Mouse (Mus musculus) inflammation-experienced regulatory T-cells (primary cell): ENCODE data around the gene Fryl. TPM values are rescaled to one million over a fixed set of nuclear protein-coding genes. Genes with fewer than 3 reads are reported as not detected.

Experiments used
- polyA plus RNA-seq, 2 experiments: library from polyadenylated mRNA; unstranded; fragments of 100-300 nt; shearing (Covaris generic); gene quantifications; one replicate each; pipeline ENCODE4 v1.2.1; 2017

Gene Fryl
- polyA plus RNA-seq: 10 to 100 TPM; 65.0 to 97.4 TPM

DNA sequence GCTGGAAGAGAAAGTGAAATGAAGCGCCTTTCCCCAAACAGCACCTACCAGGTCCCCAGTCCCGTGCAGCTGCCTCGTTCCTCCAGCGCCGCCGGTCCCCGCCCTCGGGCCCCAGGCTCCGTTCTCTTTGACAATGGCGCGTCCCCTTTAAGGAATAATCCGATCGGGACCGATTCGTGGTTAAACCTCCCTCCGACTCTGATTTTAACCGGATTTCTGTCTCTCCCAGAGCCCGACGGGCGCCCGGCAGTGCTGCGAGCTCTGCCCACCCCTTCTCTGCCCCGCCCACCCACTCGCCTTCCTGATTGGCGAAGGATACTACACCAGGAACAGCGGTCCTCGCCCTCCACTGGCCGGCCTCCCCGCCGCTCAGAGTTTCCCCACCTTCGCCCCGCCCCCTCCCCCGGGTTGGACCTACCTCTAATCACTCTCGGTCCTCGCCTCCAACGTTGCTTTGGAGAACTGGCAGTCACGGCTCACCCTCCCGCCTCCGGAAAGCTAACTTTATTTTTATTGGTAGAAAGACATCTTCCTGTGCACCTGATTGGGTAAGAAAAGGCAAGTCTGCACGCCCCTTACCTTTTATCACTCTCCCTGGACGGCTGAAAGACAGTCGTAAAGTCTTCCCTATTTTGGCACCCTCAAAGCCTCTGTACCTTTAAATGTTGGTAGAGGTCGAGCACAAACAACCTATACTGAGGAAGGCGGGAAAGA lies at the start of gene Fryl:
TSS of gene Fryl (minus strand) at position 268 of the 714 bp plus-strand sequence.

DNA sequence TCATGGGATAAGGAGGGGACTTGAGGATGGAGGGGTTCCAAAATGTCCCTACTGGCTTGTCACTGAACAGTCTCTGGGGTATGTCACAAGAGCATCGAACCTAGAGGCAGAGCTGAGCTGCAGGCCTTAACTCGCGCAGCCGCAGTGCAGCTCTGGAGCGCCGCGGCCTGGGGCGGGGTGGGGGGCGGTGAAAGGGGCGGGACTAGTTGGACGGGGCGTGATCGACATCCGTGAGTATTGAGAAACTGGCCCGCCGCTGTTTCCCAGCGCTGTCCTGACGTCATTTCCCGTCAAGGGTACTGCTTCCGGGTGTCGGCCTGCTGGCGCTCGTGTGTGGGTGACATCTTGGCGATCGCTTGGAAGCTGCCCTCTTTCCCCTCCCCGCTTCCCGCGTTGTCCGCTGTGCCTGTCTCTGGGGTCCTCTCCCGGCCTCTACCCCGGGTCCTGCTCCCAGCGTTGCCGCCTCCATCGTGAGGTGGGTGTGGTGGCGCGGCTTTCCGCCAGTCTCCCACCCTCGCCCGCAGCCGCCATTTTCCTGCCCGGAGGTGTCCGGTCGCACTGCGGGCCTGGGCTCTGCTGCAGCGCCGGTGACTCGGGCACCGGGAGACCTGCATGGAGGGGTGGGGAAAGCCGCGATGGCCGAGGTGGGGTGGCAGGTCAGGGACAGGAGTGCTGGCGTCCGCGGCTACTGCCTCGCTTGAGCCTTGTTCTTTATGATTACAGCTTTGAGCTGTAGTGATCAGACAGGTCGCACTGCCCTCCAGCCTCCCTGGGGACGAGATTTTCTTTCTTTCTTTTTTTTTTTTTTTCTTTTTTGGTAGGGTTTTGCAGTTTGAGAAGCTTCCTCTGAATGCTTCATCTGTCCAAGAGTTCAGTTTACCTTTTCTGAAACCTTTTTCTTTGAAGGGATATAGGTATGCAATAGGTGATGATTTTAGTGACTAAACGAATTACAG lies 36.4 kb upstream of the Fryl start, which contains the start of gene Ociad1:
TSS of gene Ociad1 (plus strand) at position 283 of the 956 bp plus-strand sequence.

DNA sequence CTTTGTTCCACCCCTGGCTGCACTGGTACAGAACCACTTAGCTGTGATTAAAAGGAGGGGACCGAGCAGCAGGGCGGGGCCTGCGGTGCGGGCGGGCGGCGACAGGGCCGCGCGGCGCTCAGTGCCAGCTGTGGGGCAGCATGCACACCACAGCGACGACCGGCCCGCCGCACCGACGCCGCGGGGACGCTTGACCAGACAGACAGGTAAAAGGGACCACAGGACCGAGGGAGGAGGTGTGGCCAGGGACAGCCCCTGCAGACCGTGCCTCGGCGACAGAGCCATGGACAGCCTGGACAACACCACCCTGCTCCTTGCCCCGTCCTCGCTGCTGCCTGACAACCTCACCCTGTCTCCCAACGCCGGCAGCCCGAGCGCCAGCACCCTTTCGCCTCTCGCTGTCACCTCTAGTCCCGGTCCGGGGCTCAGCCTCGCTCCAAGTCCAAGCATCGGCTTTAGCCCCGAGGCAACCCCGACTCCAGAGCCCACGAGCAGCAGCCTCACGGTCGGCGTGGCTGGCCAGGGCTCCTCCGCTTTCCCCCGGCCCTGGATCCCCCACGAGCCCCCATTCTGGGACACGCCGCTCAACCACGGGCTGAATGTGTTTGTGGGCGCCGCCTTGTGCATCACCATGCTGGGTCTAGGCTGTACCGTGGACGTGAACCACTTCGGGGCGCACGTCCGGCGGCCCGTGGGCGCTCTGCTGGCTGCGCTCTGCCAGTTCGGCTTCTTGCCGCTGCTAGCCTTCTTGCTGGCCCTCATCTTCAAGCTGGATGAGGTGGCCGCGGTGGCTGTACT lies 249.4 kb downstream of the Fryl start, which contains the start of gene Slc10a4:
TSS of gene Slc10a4 (plus strand) at position 100 of the 798 bp plus-strand sequence.

DNA sequence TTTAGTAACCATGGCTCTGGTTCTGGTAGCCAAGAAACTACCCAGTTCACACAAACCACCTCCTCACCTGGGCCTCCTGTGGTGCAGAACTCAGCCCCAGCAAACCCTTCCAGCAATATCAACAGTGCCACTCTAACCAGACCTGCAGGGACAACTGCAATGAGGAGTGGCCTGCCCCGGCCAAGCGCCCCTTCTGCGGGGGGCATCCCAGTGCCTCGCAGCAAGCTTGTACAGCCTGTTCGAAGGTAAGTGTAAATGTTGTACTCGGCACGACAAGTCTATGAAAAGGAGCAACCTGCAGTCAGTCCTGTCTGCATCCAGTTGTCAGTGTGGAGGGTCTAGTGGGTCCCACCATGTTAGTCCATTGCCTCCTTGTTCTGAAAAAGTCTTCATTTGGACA lies 281.8 kb downstream of the Fryl start, which contains the start of gene Gm10135:
TSS of gene Gm10135 (minus strand) at position 101 of the 400 bp plus-strand sequence.

Other genes starting within 250 kb of the Fryl start
- under 1 TPM; 0.13 to 0.88 TPM for gene Slc10a4, start 249.7 kb downstream of the Fryl start, polyA plus RNA-seq
- 100 to 1,000 TPM; 264 to 276 TPM for gene Ociad1, start 36.2 kb upstream of the Fryl start, polyA plus RNA-seq
- gene Ociad2, start 84.4 kb upstream of the Fryl start, polyA plus RNA-seq: under 1 TPM; 0.47 to 0.81 TPM
- under 1 TPM; 0.06 to 0.92 TPM for gene Cwh43, start 149.5 kb upstream of the Fryl start, polyA plus RNA-seq
- 10 to 100 TPM; 17.6 to 20.1 TPM for gene Dcun1d4, start 224.4 kb upstream of the Fryl start, polyA plus RNA-seq